Mouse (Mus musculus) embryo, embryonic 9.5 days (tissue): Measurements from ENCODE around the gene Prss57.

Source experiments
- DNase-seq: peaks from one replicate; pipeline ENCODE4 v3.0.0-alpha.2; 2017; ENCODE audit errors: extremely low spot score

Gene Prss57

DNA sequence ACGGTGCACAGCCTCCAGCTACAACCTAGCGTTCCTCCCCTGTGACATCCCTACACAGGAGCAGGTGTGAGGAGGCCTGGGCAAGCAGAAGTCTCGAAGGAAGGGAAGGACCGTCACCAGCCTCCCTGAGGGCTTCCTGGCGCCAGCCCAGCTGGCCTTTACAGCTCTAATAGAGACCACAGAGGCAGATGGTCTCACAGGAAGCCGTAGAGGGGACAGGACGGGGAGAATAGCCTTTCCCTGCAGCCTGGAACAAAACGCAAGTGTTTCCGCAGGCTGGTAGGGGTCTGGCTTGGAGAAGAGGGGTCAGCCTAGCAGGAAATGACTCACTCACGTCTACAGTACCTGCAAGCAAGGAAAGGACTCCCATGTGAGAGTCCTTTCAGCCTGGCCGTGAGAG lies 17.1 kb upstream of the Prss57 start:
- DNase-seq, result no peak

- no peak for DNase-seq
These were observed 16.2 kb upstream of the Prss57 start for GRCm38 (mm10) chr10:79806972-79807371.

DNA sequence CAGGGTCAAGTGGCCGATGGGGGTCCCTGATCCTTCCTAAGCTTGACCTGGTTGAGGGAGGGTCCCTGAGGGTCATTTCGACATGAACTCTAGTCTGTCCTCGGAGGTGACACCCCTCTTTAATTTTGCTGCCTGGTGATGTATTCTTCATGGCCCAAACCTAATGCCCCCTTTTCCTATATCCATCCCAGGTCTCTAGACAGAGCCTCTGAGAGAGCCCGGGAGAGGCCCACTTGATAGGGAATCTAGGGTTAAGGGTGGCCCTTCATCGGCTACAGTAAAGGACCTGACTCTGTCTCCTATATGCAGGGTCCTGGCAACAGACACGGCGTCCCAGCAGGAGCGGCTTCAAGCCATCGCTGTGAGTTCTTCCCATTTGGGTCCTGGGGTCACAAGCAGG lies 15.6 kb upstream of the Prss57 start:
- no peak for DNase-seq

- no peak for DNase-seq
These were observed 14.9 kb upstream of the Prss57 start for GRCm38 (mm10) chr10:79805636-79806035.

DNA sequence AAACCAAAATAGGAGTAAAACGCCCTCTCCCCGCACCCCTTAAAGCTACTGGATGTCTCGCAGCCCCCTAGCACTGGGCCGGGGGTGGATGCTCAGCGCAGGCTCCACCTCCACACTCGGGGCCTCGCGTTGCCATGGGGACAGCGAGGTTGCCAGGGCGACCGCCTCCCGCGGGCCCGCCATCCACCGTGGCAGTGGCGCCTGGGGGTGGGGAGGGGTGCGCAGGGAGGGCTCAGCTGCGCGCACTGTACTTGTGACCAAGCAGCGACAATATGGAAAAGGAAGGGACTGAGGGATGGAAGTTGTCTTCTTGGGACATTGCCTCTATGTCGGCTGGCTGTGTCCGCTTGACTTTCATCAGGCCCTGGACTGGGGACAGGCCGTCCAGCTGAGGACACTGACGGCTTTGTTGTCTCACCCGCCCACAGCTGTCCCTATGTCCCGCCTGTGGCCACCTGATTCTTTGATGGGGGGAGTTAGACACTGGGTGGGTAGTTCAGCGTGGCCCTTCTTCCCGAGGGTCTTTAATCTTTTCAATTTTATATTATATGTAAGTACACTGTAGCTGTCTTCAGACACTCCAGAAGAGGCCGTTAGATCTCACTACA lies 13.1 kb upstream of the Prss57 start:
- DNase-seq, result peak; percentile 88

DNA sequence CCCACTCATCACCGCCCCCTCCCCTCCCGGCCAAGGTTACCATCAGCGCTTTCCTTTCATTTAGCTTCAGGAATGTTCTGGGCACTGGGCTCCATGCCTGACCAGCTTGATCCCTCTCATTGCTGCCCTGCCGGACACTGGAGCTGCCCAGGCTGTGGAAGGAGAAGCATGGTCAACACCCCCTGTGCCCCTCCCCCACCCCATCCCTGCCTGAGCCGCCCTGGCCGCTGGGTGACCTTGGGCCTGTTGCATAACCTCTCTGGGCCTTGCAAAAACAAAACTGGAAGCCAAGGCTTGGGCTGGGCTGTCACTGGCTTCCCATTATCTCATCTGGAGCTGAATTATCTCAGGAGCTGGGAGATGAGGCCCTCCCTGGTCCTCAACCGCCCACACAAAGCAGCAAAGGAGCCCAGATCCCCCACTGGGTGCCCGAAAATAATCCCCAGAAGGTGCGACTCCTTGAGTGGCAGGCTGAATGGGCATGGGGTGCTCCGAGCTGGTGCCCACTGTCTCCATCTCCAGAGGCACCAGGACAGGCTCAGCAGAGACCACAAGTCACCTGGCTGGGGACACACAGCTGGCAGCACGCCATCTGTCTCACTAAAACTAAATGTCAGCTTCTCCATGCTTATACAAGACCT lies 11.7 kb upstream of the Prss57 start:
- no peak for DNase-seq

GRCm38 (mm10) chr10:79801837-79802236 lies 11.1 kb upstream of the Prss57 start:
- no peak for DNase-seq

- no peak for DNase-seq
These were observed 9.7 kb upstream of the Prss57 start for GRCm38 (mm10) chr10:79800508-79800907.

DNA sequence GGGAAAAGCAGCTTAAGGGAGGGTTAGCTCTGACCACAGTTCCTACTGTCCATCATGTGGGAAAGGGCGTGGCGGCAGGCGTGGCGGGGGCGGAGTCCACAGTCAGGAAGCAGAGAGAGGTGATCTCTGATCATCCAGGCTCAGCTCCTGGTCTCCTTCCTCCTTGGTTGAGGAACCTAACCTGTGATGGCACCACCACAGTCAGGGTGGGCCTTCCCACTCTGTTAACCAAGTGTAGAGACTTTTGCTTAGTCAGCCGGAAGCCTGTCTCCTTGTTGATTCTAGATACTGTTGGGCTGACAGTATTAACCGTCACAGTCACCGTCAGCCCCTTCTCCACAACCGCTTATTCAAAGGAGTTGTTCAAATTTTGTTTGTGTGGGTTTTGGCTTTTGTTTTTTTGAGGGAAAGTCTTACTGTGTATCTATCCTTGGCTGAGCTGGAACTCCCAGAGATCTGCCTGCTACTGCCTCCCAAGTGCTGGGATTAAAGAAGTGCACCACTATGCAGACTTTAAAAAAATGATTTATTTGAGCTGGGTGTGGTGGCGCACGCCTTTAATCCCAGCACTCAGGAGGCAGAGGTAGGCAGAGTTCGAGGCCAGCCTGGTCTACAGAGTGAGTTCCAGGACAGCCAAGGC lies 7.6 kb upstream of the Prss57 start:
- DNase-seq, result no peak

DNA sequence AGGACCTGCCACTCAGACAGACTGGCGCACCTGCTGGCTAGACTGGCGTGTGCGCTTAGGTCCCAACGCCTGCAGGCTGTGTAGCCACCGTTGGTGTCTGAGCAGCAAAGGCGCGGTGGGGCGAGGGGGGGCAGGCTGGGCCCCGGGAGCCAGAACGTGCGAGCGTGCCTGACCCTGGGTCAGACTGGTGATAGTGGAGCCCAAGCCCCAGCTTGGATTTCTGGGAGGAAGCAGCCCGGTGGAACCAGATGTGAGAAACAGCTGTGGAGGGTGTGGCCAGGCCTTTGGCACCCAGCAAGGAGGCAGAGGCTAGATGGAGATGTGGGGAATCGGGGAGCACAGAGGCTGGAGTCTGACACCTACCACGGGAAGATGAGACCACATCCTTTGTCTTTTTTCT lies 6.6 kb upstream of the Prss57 start:
- no peak for DNase-seq

- no peak for DNase-seq
These were observed 5.1 kb upstream of the Prss57 start for GRCm38 (mm10) chr10:79795905-79796304.

GRCm38 (mm10) chr10:79794491-79794931 lies 3.8 kb upstream of the Prss57 start:
- no peak for DNase-seq

- DNase-seq, result peak; percentile 64
These were observed 3.2 kb upstream of the Prss57 start for GRCm38 (mm10) chr10:79793738-79794490.

GRCm38 (mm10) chr10:79793051-79793737 lies 2.4 kb upstream of the Prss57 start, which contains the start of gene Palm:
TSS of gene Palm (plus strand) at chr10:79793572.
- peak; percentile 79 for DNase-seq

- DNase-seq, result no peak
These were observed 1.7 kb upstream of the Prss57 start for GRCm38 (mm10) chr10:79792339-79793040.

DNA sequence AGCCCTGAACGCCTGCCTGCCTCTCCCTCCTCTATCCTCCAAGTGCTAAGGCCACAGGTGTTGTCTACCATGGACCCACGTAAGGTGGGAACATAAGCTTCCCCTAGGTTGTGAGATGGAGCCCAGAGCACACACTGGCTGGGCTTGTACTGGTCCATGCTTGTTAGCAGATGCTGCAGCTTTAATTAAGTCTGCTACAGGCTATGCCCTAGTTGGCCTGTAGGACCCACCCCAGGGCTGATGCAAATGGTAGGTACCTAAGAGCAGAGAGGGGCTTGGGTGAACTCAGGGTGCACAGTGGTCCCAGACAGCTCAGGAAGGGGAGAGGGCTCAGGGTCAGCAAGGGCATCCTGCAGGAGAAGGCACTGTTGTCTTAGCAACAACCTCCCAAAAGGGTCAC lies 1.2 kb downstream of the Prss57 start:
- no peak for DNase-seq

DNA sequence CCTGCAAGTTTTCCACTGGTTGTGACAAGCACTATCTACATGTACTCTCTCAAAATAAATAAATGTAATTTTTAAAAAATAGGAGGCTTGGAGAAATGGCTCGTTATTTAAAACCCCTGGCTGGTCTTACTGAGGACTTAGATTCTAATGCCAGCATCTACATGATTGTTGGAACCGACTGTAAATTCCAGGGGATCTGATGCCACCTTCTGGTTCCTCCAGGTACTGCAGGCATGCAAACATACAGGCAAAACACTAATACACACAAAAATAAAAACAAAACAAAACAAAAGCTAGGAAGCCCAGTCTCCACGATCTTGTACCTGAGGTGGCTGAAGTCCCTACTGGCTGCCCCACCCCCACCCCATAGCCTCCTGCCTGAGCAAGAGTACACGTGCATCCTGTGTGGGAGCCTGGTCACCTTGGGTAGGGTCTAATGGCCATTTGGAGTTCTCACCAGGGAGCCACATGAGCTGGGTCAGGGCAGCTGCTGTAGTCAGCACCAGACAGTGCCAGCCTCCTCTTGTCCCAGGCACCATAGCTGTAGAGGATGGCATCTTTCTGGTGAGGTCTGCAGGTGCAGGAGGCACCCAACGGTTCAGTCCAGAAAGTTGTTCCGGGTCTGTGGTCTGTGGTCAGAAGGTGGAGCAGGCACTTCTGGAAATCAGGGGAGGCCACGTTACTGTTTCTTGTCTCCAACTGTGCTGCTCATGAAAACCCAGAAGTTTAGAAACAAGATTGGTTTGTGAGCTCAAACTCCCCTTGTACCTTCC lies 2.2 kb downstream of the Prss57 start:
- DNase-seq, result peak; percentile 77

GRCm38 (mm10) chr10:79783920-79784800 lies 6.6 kb downstream of the Prss57 start:
- no peak for DNase-seq

- DNase-seq, result no peak
These were observed 7.7 kb downstream of the Prss57 start for GRCm38 (mm10) chr10:79783050-79783449.
